Mouse (Mus musculus) hindbrain, embryonic 14.5 days (tissue): ENCODE results near the gene Mob3a. TPM values are rescaled to one million over a fixed set of nuclear protein-coding genes. Genes with fewer than 3 reads are reported as not detected.
A peak's percentile ranks its signal among the peaks of the same experiment; 100 is the strongest.

Experiments
- ATAC-seq: fragments of 200-750 bp; cut with Nextera tagmentation; 2 replicates; pipeline ENCODE4 v1.8.0; 2017; ENCODE audit warnings: moderate number of reproducible peaks, mild to moderate bottlenecking, moderate TSS enrichment, moderate library complexity; ENCODE audit not compliant: low FRiP score
- DNase-seq: peaks from one replicate; pipeline ENCODE4 v3.0.0-alpha.2; 2015; ENCODE audit warnings: low spot score
- H3K27ac ChIP-seq: fragments of 300-500 bp; sonication (generic); 2 replicates; pipeline ENCODE4 v1.5.1; 2014; ENCODE audit warnings: mild to moderate bottlenecking, moderate library complexity
- H3K27me3 ChIP-seq: fragments of 300-500 bp; sonication (generic); 2 replicates; pipeline ENCODE4 v1.6.1; 2014; ENCODE audit warnings: mild to moderate bottlenecking, low read length, mixed read lengths; ENCODE audit not compliant: control insufficient read depth, insufficient read depth
- H3K36me3 ChIP-seq: fragments of 300-500 bp; sonication (generic); replicated peaks from 2 replicates; pipeline ENCODE4 v1.6.1; 2014; ENCODE audit not compliant: control insufficient read depth, insufficient read depth
- H3K4me1 ChIP-seq: fragments of 300-500 bp; sonication (generic); replicated peaks from 2 replicates; pipeline ENCODE4 v1.6.1; 2014; ENCODE audit warnings: antibody characterized with exemption, low read length, mixed read lengths; ENCODE audit not compliant: control insufficient read depth, insufficient read depth
- H3K4me2 ChIP-seq: fragments of 300-500 bp; sonication (generic); replicated peaks from 2 replicates; pipeline ENCODE4 v1.6.1; 2014; ENCODE audit warnings: mild to moderate bottlenecking, moderate library complexity
- H3K4me3 ChIP-seq: fragments of 300-500 bp; sonication (generic); replicated peaks from 2 replicates; pipeline ENCODE4 v1.5.1; 2014; ENCODE audit warnings: mild to moderate bottlenecking, low read length
- H3K9ac ChIP-seq: fragments of 300-500 bp; sonication (generic); 2 replicates; pipeline ENCODE4 v1.6.1; 2014
- H3K9me3 ChIP-seq: fragments of 300-500 bp; sonication (generic); 2 replicates; pipeline ENCODE4 v1.6.1; 2016; ENCODE audit warnings: low read length; ENCODE audit not compliant: control insufficient read depth
- WGBS: fragments of 180-500 bp; shearing (Covaris S2); extraction: QIAGEN DNeasy Blood & Tissue Kit; methylation state at CpG from one replicate; pipeline ENCODE4 v1.1.7; 2014; 5-methylcytosine and 5-hydroxymethylcytosine counted together
- polyA plus RNA-seq: library from polyadenylated mRNA; unstranded; fragments of >200 nt; fragmentation: Nextera tagmentation; extraction: Ambion mirVana; gene quantifications from 2 replicates; pipeline ENCODE4 v1.2.1, GENCODE M21; 2014

The Mob3a gene
- polyA plus RNA-seq, 1 experiment from 2014 or later, result 47.1 TPM

- Histone ChIP-seq H3K27ac (no peak overlapping the region; the same call in 1 of the 2 replicates), H3K36me3 (peaks cover 37% of the 10 kb centered on the region), H3K4me3 (peak overlapping the region; percentile 66; the same call in 1 of the 2 replicates), H3K9me3 (no peaks in the 10 kb centered on the region), H3K27me3 (no peaks in the 10 kb centered on the region), H3K4me1 (peaks cover 31% of the 10 kb centered on the region), H3K9ac (peak overlapping the region; percentile 72), H3K4me2 (peak overlapping the region; percentile 60)
- no peak for DNase-seq
- 85% methylated on average over 5 of the region's 5 CpGs for WGBS
- no peak for ATAC-seq
These were observed 1.9 kb upstream of the Mob3a start for GRCm38 (mm10) chr10:80703643-80704042.

DNA sequence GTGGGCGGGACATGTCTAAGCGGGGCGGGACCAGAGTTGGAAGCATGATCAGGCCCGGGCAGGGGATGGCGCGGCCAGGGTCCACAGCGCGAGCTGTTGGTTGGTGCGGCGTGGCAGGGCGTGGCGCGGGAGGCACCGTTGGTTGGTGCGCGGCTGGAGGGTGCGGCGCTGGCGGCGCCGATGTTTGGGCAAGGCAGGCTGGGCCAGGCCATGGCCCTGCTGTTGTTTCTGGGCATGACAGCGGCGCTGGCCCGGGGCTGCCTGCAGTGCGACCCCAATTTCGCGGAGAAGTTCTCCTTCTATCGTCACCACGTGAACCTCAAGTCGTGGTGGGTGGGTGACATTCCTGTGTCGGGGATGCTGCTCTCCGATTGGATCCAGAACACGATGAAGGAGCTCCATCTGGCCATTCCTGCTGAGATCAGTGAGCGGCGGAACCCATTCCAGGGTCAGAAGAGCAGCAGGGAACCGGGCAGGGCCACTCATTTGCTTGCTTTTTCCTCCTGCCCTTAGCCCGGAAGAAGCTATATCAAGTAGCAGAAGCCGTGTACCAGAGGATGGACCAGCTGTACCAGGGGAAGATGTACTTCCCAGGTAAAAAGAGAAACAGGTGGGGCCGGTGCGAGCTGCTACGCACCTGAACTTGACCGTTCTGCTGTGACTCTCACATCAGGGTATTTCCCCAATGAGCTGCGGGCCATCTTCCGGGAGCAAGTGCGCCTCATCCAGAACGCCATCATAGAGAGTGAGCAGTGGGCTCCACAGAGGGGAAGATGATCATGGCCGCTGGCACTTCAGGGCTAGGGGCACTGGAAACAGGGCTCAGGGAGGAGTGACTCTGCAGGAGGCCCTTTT, 986 bp upstream of the Mob3a start:
- Histone ChIP-seq H3K36me3 (peaks cover 33% of the 10 kb centered on the region), H3K27ac (peak overlapping the region; percentile 84), H3K9ac (peak overlapping the region; percentile 72), H3K4me1 (peaks cover 31% of the 10 kb centered on the region), H3K4me2 (peak overlapping the region; percentile 60), H3K27me3 (no peaks in the 10 kb centered on the region), H3K9me3 (no peaks in the 10 kb centered on the region), H3K4me3 (peak overlapping the region; percentile 66)
- ATAC-seq, result peak; percentile 84
- peak; percentile 85 for DNase-seq
- 2% methylated on average over 47 of the region's 47 CpGs for WGBS

- peak overlapping the region; percentile 60 for H3K4me2 ChIP-seq
- peak overlapping the region; percentile 66 for H3K4me3 ChIP-seq
- 50% methylated on average over 4 of the region's 4 CpGs for WGBS
- H3K9ac ChIP-seq, result peak overlapping the region; percentile 72
- H3K9me3 ChIP-seq, result no peaks in the 10 kb centered on the region
- H3K36me3 ChIP-seq, result peaks cover 18% of the 10 kb centered on the region
- no peaks in the 10 kb centered on the region for H3K27me3 ChIP-seq
- no peak for DNase-seq
- no peak overlapping the region for H3K27ac ChIP-seq
- ATAC-seq, result no peak
- H3K4me1 ChIP-seq, result peaks cover 31% of the 10 kb centered on the region
These were observed 1.0 kb downstream of the Mob3a start for GRCm38 (mm10) chr10:80700732-80701131.

- H3K27me3 ChIP-seq, result no peaks in the 10 kb centered on the region
- ATAC-seq (no peak), DNase-seq (no peak)
- H3K4me1 ChIP-seq, result peaks cover 31% of the 10 kb centered on the region
- H3K9ac ChIP-seq, result peak overlapping the region; percentile 16
- no peak overlapping the region for H3K27ac ChIP-seq
- no peaks in the 10 kb centered on the region for H3K9me3 ChIP-seq
- peak overlapping the region; percentile 60 for H3K4me2 ChIP-seq
- H3K4me3 ChIP-seq, result peak overlapping the region; percentile 4; the same call in 1 of the 2 replicates
- H3K36me3 ChIP-seq, result peaks cover 13% of the 10 kb centered on the region; the same call in 1 of the 2 replicates
- 84% methylated on average over 7 of the region's 7 CpGs for WGBS
These were observed 1.7 kb downstream of the Mob3a start for GRCm38 (mm10) chr10:80700038-80700504.

DNA sequence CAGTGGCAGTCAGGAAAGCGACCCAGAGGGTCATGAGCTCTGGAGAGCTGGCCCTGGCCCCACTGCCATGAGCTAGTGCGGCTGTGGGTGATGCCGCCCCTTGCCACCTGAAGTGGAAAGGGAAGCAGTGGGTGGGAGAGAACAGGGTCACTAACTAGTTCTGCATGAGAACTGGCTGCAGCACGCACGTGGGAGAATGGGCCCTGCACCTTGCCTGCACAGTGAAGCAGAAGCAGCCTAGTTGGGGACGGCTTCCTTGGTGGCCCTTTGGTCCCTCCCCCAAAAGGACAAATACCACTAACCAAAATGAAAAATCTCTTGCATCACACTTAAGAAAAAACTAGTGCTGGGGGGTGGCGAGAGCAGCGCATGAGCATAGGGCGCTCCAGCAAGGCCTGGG, 3.2 kb downstream of the Mob3a start:
- no peak overlapping the region for H3K9ac ChIP-seq
- DNase-seq (no peak), ATAC-seq (no peak)
- H3K4me2 ChIP-seq, result no peak overlapping the region
- 92% methylated on average over 9 of the region's 9 CpGs for WGBS
- no peaks in the 10 kb centered on the region for H3K9me3 ChIP-seq
- no peak overlapping the region for H3K27ac ChIP-seq
- H3K27me3 ChIP-seq, result no peaks in the 10 kb centered on the region
- H3K4me3 ChIP-seq, result no peak overlapping the region
- peaks cover 24% of the 10 kb centered on the region; the same call in 1 of the 2 replicates for H3K36me3 ChIP-seq
- H3K4me1 ChIP-seq, result peaks cover 28% of the 10 kb centered on the region

DNA sequence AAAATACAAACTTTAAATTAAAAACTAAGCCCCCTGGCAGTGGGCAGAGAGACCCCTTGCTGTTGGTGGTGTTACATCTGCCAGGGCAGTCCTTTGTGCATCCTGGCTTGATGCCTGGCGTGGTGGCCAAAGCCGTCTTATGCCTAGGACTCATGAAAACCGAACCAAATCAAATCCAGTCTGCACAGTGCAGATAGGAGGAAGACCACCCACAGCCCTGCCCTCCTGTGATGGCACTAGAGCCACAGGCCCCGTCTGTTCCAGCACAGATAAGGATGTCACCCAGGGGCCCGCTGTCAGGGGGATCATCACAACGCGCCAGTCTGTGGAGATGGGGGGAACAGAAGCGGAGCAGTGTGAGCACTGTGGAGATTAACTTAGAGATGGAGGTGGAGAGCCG, 4.0 kb downstream of the Mob3a start:
- Histone ChIP-seq H3K4me1 (peaks cover 20% of the 10 kb centered on the region), H3K27ac (peak overlapping the region; percentile 5; the same call in 1 of the 2 replicates), H3K4me3 (no peak overlapping the region), H3K9me3 (no peaks in the 10 kb centered on the region), H3K36me3 (peaks cover 24% of the 10 kb centered on the region; the same call in 1 of the 2 replicates), H3K9ac (0 out of 2 replicates have a peak overlapping the region, but pooled peaks have one; percentile 11), H3K27me3 (no peaks in the 10 kb centered on the region), H3K4me2 (no peak overlapping the region)
- 80% methylated on average over 9 of the region's 9 CpGs for WGBS
- DNase-seq (no peak), ATAC-seq (no peak)

DNA sequence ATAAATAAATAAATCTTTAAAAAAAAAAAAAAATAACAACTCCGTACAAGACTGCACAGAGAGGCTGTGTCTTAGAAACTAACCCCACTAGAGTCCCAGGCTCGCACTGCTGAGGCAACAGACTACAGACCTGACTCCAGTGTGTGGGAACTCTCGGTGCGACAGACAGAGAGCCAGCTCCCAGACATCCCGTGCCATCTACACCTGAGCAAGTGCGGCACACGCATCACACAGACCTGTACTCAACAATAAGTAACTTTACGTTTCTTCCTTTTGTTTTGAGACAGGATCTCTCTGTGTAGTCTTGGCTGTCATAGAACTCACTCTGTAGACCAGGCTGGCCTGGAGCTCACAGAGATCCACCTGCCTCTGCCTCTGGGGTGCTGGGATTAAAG, 4.4 kb downstream of the Mob3a start:
- Histone ChIP-seq H3K27me3 (no peaks in the 10 kb centered on the region), H3K9ac (no peak overlapping the region), H3K4me3 (no peak overlapping the region), H3K4me2 (no peak overlapping the region), H3K27ac (no peak overlapping the region), H3K4me1 (peaks cover 19% of the 10 kb centered on the region), H3K36me3 (peaks cover 24% of the 10 kb centered on the region; the same call in 1 of the 2 replicates), H3K9me3 (no peaks in the 10 kb centered on the region)
- DNase-seq (no peak), ATAC-seq (no peak)
- WGBS, result 93% methylated on average over 8 of the region's 8 CpGs

DNA sequence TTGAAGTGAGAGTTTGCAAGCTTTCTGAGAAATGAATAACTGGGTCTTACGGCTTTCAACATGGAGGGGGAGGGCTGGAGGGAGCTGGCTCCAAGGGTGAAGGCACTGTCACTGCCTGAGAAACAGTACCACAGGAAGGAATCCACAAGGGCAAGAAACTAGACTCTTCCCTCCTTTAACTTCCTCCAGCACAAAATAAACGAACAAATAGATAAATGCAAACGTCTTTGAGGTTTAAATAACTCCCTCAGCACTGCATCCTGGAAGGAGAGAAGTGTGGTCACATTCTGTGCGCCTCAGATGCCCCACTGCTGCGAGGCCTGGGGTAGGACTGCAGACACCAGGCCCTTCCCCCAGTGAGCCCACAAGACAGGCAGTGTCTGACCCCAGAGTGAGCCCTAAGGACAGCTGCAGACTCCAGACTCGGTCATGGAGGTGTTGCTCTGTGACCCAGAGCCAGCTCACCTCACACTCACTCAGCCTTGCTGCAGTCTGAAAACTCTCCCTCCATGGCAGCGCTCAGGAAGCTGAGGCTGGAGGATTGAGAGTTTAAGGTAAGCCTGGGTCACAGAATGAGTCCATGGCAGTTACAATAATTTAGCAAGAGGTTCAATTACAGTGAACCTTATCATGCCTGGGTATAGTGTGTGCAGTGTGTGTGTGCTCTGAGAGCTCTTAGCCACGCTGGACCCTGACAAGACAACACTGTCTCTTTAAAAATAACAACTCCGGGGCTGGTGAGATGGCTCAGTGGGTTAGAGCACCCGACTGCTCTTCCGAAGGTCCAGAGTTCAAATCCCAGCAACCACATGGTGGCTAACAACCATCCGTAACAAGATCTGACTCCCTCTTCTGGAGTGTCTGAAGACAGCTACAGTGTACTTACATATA, 5.0 kb downstream of the Mob3a start:
- Histone ChIP-seq H3K27me3 (no peaks in the 10 kb centered on the region), H3K36me3 (peaks cover 24% of the 10 kb centered on the region; the same call in 1 of the 2 replicates), H3K9me3 (no peaks in the 10 kb centered on the region), H3K4me3 (no peak overlapping the region), H3K27ac (no peak overlapping the region), H3K4me1 (peaks cover 19% of the 10 kb centered on the region), H3K4me2 (no peak overlapping the region), H3K9ac (no peak overlapping the region)
- ATAC-seq (no peak), DNase-seq (no peak)
- 80% methylated on average over 11 of the region's 12 CpGs for WGBS
